Mouse (Mus musculus) CH12.LX (cell line): Measurements from ENCODE around the gene Slc39a8. TPM values are rescaled to one million over a fixed set of nuclear protein-coding genes. Genes with fewer than 3 reads are reported as not detected.
A peak's percentile ranks its signal among the peaks of the same experiment; 100 is the strongest.

Source experiments
- DNase-seq: peaks from one replicate; pipeline ENCODE4 v3.0.0-alpha.2; 2013; ENCODE audit errors: extremely low read depth
- H3K27ac ChIP-seq: 2 replicates; pipeline ENCODE4 v1.5.1; 2012; ENCODE audit warnings: low read depth, mild to moderate bottlenecking, control low read depth, moderate library complexity; ENCODE audit not compliant: insufficient read depth
- H3K27me3 ChIP-seq: replicated peaks from 2 replicates; pipeline ENCODE3; 2012; ENCODE audit warnings: inconsistent platforms
- H3K36me3 ChIP-seq, 2 experiments: replicated peaks in 1 of 2; 2 replicates each; pipeline versions ENCODE3 to v1.6.1; 2012; ENCODE audit warnings: inconsistent platforms in 1 of 2, low read length in 1 of 2, mild to moderate bottlenecking in 1 of 2, mixed read lengths in 1 of 2, moderate library complexity in 1 of 2; ENCODE audit not compliant: control insufficient read depth in 1 of 2, insufficient read depth in 1 of 2
- H3K4me1 ChIP-seq, 2 experiments: 2 replicates each; pipeline ENCODE4 v1.6.1; 2012; ENCODE audit warnings: inconsistent platforms in 1 of 2, moderate library complexity in 1 of 2; ENCODE audit not compliant: insufficient read depth in 2 of 2, control insufficient read depth in 1 of 2
- H3K4me2 ChIP-seq: 2 replicates; pipeline ENCODE4 v1.6.1; 2012; ENCODE audit warnings: low read depth, mild to moderate bottlenecking, control low read depth; ENCODE audit not compliant: poor library complexity, insufficient read depth, severe bottlenecking
- H3K4me3 ChIP-seq, 3 experiments: fragments of 150-350 bp in 1 of 3; sonication (generic) in 1 of 3; replicated peaks in 1 of 3; 2 replicates each; pipeline versions ENCODE3 to v1.5.1; 2011 to 2012; ENCODE audit warnings: low read depth in 2 of 3, low read length in 2 of 3, mild to moderate bottlenecking in 2 of 3, moderate library complexity in 2 of 3, control low read depth in 1 of 3, improper control_type of control experiment in 1 of 3, inconsistent platforms in 1 of 3, mixed read lengths in 1 of 3; ENCODE audit not compliant: poor library complexity in 1 of 3
- H3K79me2 ChIP-seq: replicated peaks from 2 replicates; pipeline ENCODE4 v1.6.1; 2012; ENCODE audit warnings: mild to moderate bottlenecking, moderate library complexity; ENCODE audit not compliant: control insufficient read depth, poor library complexity, insufficient read depth, severe bottlenecking; ENCODE audit errors: extremely low read depth
- H3K9ac ChIP-seq: 2 replicates; pipeline ENCODE4 v1.6.1; 2012; ENCODE audit warnings: low read depth, mild to moderate bottlenecking, control low read depth, moderate library complexity; ENCODE audit not compliant: insufficient read depth
- H3K9me3 ChIP-seq: replicated peaks from 2 replicates; pipeline ENCODE3; 2012; ENCODE audit warnings: low read length, inconsistent platforms, mixed read lengths
- BHLHE40 ChIP-seq: IDR thresholded peaks from 2 replicates; pipeline ENCODE4 v1.6.1; 2011; ENCODE audit warnings: mild to moderate bottlenecking, low read depth, low read length, improper control_type of control experiment
- CHD2 ChIP-seq: IDR thresholded peaks from 2 replicates; pipeline ENCODE4 v1.6.1; 2011; ENCODE audit warnings: low read length, improper control_type of control experiment
- CTCF ChIP-seq, 2 experiments: IDR thresholded peaks in 1 of 2; conservative IDR thresholded peaks in 1 of 2; 2 replicates each; pipeline ENCODE4 v1.5.1; 2011 to 2012; ENCODE audit warnings: low read depth in 2 of 2, low read length in 2 of 2, improper control_type of control experiment in 1 of 2, inconsistent platforms in 1 of 2, mild to moderate bottlenecking in 1 of 2, moderate library complexity in 1 of 2
- E2F4 ChIP-seq: IDR thresholded peaks from 2 replicates; pipeline ENCODE4 v1.6.1; 2011; ENCODE audit warnings: low read depth, low read length, improper control_type of control experiment; ENCODE audit not compliant: insufficient replicate concordance
- ELF1 ChIP-seq: IDR thresholded peaks from 2 replicates; pipeline ENCODE4 v1.6.1; 2014; ENCODE audit warnings: low read depth, mild to moderate bottlenecking, inconsistent platforms, low read length, improper control_type of control experiment
- EP300 ChIP-seq: IDR thresholded peaks from 2 replicates; pipeline ENCODE4 v1.6.1; 2011; ENCODE audit warnings: low read length, improper control_type of control experiment
- ETS1 ChIP-seq: conservative IDR thresholded peaks from 2 replicates; pipeline ENCODE4 v1.6.1; 2012; ENCODE audit warnings: low read depth, mild to moderate bottlenecking, inconsistent platforms, low read length, improper control_type of control experiment, moderate library complexity
- GABPA ChIP-seq: IDR thresholded peaks from 2 replicates; pipeline ENCODE4 v1.6.1; 2012; ENCODE audit warnings: low read depth, low read length, improper control_type of control experiment, inconsistent platforms; ENCODE audit not compliant: insufficient replicate concordance
- JUN ChIP-seq: IDR thresholded peaks from 2 replicates; pipeline ENCODE4 v1.6.1; 2011; ENCODE audit warnings: low read depth, mild to moderate bottlenecking, low read length, improper control_type of control experiment, moderate library complexity; ENCODE audit not compliant: insufficient read depth
- KAT2A ChIP-seq: IDR thresholded peaks from 2 replicates; pipeline ENCODE4 v1.6.1; 2012; ENCODE audit warnings: low read length, improper control_type of control experiment, inconsistent platforms; ENCODE audit not compliant: insufficient replicate concordance
- MAX ChIP-seq: IDR thresholded peaks from 2 replicates; pipeline ENCODE4 v1.6.1; 2011; ENCODE audit warnings: low read length, improper control_type of control experiment
- MAZ ChIP-seq: IDR thresholded peaks from 2 replicates; pipeline ENCODE4 v1.6.1; 2012; ENCODE audit warnings: low read depth, mild to moderate bottlenecking, inconsistent platforms, low read length, improper control_type of control experiment, moderate library complexity
- MEF2A ChIP-seq: IDR thresholded peaks from 2 replicates; pipeline ENCODE4 v1.6.1; 2014; ENCODE audit warnings: low read depth, mild to moderate bottlenecking, inconsistent platforms, low read length, improper control_type of control experiment, borderline replicate concordance
- PAX5 ChIP-seq: IDR thresholded peaks from 2 replicates; pipeline ENCODE4 v1.6.1; 2012; ENCODE audit warnings: low read length, inconsistent platforms, mixed read lengths
- POLR2A ChIP-seq: IDR thresholded peaks from 2 replicates; pipeline ENCODE4 v1.6.1; 2011; ENCODE audit warnings: low read depth, mild to moderate bottlenecking, improper control_type of control experiment, low read length
- POLR2AphosphoS2 ChIP-seq: IDR thresholded peaks from 2 replicates; pipeline ENCODE4 v1.6.1; 2011; ENCODE audit warnings: low read depth, low read length, improper control_type of control experiment
- RAD21 ChIP-seq: IDR thresholded peaks from 2 replicates; pipeline ENCODE4 v1.6.1; 2011; ENCODE audit warnings: low read depth, mild to moderate bottlenecking, low read length, improper control_type of control experiment, moderate library complexity
- RCOR1 ChIP-seq: conservative IDR thresholded peaks from 2 replicates; pipeline ENCODE4 v1.6.1; 2012; ENCODE audit warnings: low read depth, mild to moderate bottlenecking, inconsistent platforms, low read length, improper control_type of control experiment
- SIN3A ChIP-seq: IDR thresholded peaks from 2 replicates; pipeline ENCODE4 v1.6.1; 2012; ENCODE audit warnings: low read length, improper control_type of control experiment, inconsistent platforms
- SMC3 ChIP-seq: IDR thresholded peaks from 2 replicates; pipeline ENCODE4 v1.6.1; 2011; ENCODE audit warnings: low read depth, low read length, improper control_type of control experiment
- TCF12 ChIP-seq: IDR thresholded peaks from 2 replicates; pipeline ENCODE4 v1.6.1; 2014; ENCODE audit warnings: low read depth, mild to moderate bottlenecking, inconsistent platforms, low read length, improper control_type of control experiment
- UBTF ChIP-seq: IDR thresholded peaks from 2 replicates; pipeline ENCODE4 v1.6.1; 2012; ENCODE audit warnings: low read depth, mild to moderate bottlenecking, inconsistent platforms, low read length, improper control_type of control experiment, moderate library complexity
- USF1 ChIP-seq: IDR thresholded peaks from 2 replicates; pipeline ENCODE4 v1.6.1; 2014; ENCODE audit warnings: low read depth, mild to moderate bottlenecking, inconsistent platforms, low read length, improper control_type of control experiment
- USF2 ChIP-seq: conservative IDR thresholded peaks from 2 replicates; pipeline ENCODE4 v1.6.1; 2011; ENCODE audit warnings: low read depth, low read length, improper control_type of control experiment
- ZC3H11A ChIP-seq: IDR thresholded peaks from 2 replicates; pipeline ENCODE4 v1.6.1; 2012; ENCODE audit warnings: low read depth, mild to moderate bottlenecking, inconsistent platforms, low read length, improper control_type of control experiment
- ZMIZ1 ChIP-seq: IDR thresholded peaks from 2 replicates; pipeline ENCODE4 v1.6.1; 2012; ENCODE audit warnings: low read depth, mild to moderate bottlenecking, inconsistent platforms, low read length, improper control_type of control experiment
- ZNF384 ChIP-seq: IDR thresholded peaks from 2 replicates; pipeline ENCODE4 v1.6.1; 2012; ENCODE audit warnings: low read depth, low read length, improper control_type of control experiment, inconsistent platforms
- dilution Hi-C: fragments of 300-500 bp; cut with MboI; formaldehyde crosslinking; loops from 2 replicates; pipeline ENCODE4 v1.14.3; 2020; ENCODE audit warnings: low sequenced_read_pairs; ENCODE audit not compliant: extremely low pct_unique_long_range_greater_than_20kb, extremely low pct_ligation_motif_present
- in situ Hi-C: fragments of 300-500 bp; cut with MboI; formaldehyde crosslinking; loops from 3 replicates; pipeline ENCODE4 v1.14.3; 2019; ENCODE audit warnings: low sequenced_read_pairs, low pct_ligation_motif_present, low pct_unique_long_range_greater_than_20kb, mixed read lengths
- polyA plus RNA-seq: library from polyadenylated mRNA; unstranded; fragments of >175 nt; gene quantifications from 2 replicates; pipeline ENCODE4 v1.2.1, GENCODE M21; 2012; ENCODE audit warnings: low read depth; ENCODE audit not compliant: insufficient read length
- total RNA-seq, 2 experiments: library from RNA; depleted of rRNA; stranded (reverse); fragments of 300-350 nt in 1 of 2; fragments of >200 nt in 1 of 2; gene quantifications; 2 replicates each; pipeline ENCODE4 v1.2.3; 2012 to 2014

Gene Slc39a8
- total and polyA plus RNA-seq, 3 experiments = 0.30 to 1.2 (median 0.64) TPM

DNA sequence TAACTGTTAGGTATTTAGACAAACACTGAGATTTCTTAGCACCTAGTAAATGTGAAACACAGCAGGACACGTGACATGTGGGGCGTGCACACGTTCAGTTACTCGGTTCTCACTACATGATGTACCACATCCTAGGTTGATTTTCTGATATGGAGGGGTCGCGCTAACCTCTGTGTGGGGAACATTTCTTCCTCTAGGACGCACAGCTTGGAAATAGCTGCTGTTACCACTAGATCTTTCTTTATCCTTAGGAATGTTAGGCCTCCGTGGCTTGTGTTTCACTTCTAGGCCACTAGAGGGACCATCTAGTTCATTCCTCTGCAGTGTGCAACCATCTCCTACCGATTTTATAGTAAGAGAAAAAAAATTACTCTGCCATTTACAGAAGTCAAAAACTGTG, 37.7 kb downstream of the Slc39a8 start:
- Histone ChIP-seq H3K4me2 (peak overlapping the region; percentile 37; the same call in 1 of the 2 replicates), H3K27ac (no peak overlapping the region), H3K27me3 (no peaks in the 10 kb centered on the region), H3K4me1 (peaks cover 0 to 19% of the 10 kb centered on the region in 2 experiments; a peak in 2 of 4 replicates), H3K79me2 (no peaks in the 10 kb centered on the region), H3K9me3 (no peaks in the 10 kb centered on the region), H3K9ac (no peak overlapping the region)
- dilution Hi-C loops = no loop called here
- in situ Hi-C loops = no loop called here
- peak; percentile 52 for DNase-seq
- TF ChIP-seq UBTF (no peak), RAD21 (peak; percentile 66), USF1 (peak; percentile 76), SMC3 (peak; percentile 50), CTCF (conservative IDR thresholded peaks at IDR 0.05 in 1 of 2, IDR thresholded peaks at IDR 0.05 in 1 of 2; ENCODE audit: low read depth in 2 of 2, low read length in 2 of 2) (peak; percentile 86 to 96), PAX5 (no peak), USF2 (peak; percentile 83), E2F4 (no peak), ZMIZ1 (no peak), BHLHE40 (peak; percentile 88), POLR2AphosphoS2 (no peak), ZNF384 (peak; percentile 67; the same call in 1 of the 2 replicates), ETS1 (no peak), TCF12 (no peak), MAX (peak; percentile 77; the same call in 1 of the 2 replicates)
- TF ChIP-seq, all 38 proteins: peak for 8
- Histone ChIP-seq H3K36me3 (no peaks in the 10 kb centered on the region), H3K4me3 (peak overlapping the region in 1 of 3 experiments; percentile 20)

DNA sequence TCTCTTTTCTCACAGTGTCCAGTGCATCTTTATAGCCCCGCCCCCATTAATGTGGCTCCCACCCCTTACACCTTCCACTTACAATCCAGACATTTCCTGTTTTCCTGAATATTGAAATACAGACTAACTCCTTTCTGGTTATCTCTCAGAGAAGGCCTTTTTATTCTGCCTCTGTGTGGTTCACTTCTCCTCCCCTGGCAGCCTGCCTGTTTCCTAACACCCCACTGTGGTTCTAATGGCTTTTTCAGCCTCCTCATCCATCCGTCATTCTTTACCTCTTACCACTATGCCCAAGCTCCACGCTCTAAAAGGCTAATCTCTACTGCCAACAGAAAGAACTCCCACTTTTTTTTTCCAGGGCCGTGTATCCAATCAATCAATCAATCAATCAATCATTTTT, 44.0 kb downstream of the Slc39a8 start:
- Histone ChIP-seq H3K9ac (no peak overlapping the region), H3K27ac (no peak overlapping the region), H3K4me2 (no peak overlapping the region), H3K36me3 (no peaks in the 10 kb centered on the region), H3K27me3 (no peaks in the 10 kb centered on the region), H3K79me2 (no peaks in the 10 kb centered on the region), H3K4me3 (no peak overlapping the region), H3K9me3 (no peaks in the 10 kb centered on the region), H3K4me1 (no peaks in the 10 kb centered on the region)
- DNase-seq = no peak
- TF ChIP-seq POLR2AphosphoS2 (no peak), CTCF (conservative IDR thresholded peaks at IDR 0.05 in 1 of 2, IDR thresholded peaks at IDR 0.05 in 1 of 2; ENCODE audit: low read depth in 2 of 2, low read length in 2 of 2) (no peak), RCOR1 (no peak), CHD2 (no peak), ZNF384 (no peak), EP300 (no peak), SIN3A (no peak), ZC3H11A (no peak), TCF12 (no peak), JUN (no peak), MAZ (no peak), ELF1 (no peak), GABPA (no peak), KAT2A (no peak), USF2 (no peak), POLR2A (no peak), MEF2A (no peak)
- in situ Hi-C loops (no loop called here), dilution Hi-C loops (no loop called here)
